Mouse (Mus musculus) 3134 (cell line): ENCODE measurements around the gene Grik2.
"Not testable (repeated sequence)": the region's sequence is repeated elsewhere in the genome, so short reads cannot be mapped to it uniquely, and the experiment has no call there.

Experiments
- DNase-seq: peaks from one replicate; pipeline ENCODE4 v3.0.0-alpha.2; 2011; ENCODE audit warnings: low spot score; ENCODE audit not compliant: insufficient read length; ENCODE audit errors: extremely low read depth

The Grik2 gene

GRCm38 (mm10) chr10:49704446-49704845 lies 84.1 kb downstream of the Grik2 start:
- no peak for DNase-seq

GRCm38 (mm10) chr10:49652320-49652719 lies 136.2 kb downstream of the Grik2 start:
- DNase-seq, result no peak

- DNase-seq, result no peak
Measured at GRCm38 (mm10) chr10:49647116-49647515, 141.4 kb downstream of the Grik2 start.

- DNase-seq, result no peak
Measured at GRCm38 (mm10) chr10:49639901-49640300, 148.7 kb downstream of the Grik2 start.

GRCm38 (mm10) chr10:49623951-49624350 lies 164.6 kb downstream of the Grik2 start:
- no peak for DNase-seq

- no peak for DNase-seq
Measured at GRCm38 (mm10) chr10:49597652-49598051, 190.9 kb downstream of the Grik2 start.

- no peak for DNase-seq
Measured at GRCm38 (mm10) chr10:49573514-49573913, 215.1 kb downstream of the Grik2 start.

- DNase-seq, result no peak
Measured at GRCm38 (mm10) chr10:49559872-49560407, 228.6 kb downstream of the Grik2 start.

GRCm38 (mm10) chr10:49542249-49542648 lies 246.3 kb downstream of the Grik2 start:
- DNase-seq, result no peak

GRCm38 (mm10) chr10:49519752-49520151 lies 268.8 kb downstream of the Grik2 start:
- no peak for DNase-seq

GRCm38 (mm10) chr10:49500628-49501027 lies 287.9 kb downstream of the Grik2 start:
- DNase-seq, result no peak

GRCm38 (mm10) chr10:49497302-49497701 lies 291.3 kb downstream of the Grik2 start:
- DNase-seq, result no peak

GRCm38 (mm10) chr10:49481439-49481838 lies 307.1 kb downstream of the Grik2 start:
- no peak for DNase-seq

- no peak for DNase-seq
Measured at GRCm38 (mm10) chr10:49480085-49480749, 308.3 kb downstream of the Grik2 start.

- no peak for DNase-seq
Measured at GRCm38 (mm10) chr10:49473613-49474012, 315.0 kb downstream of the Grik2 start.

GRCm38 (mm10) chr10:49456791-49457190 lies 331.8 kb downstream of the Grik2 start:
- no peak for DNase-seq

GRCm38 (mm10) chr10:49453535-49453934 lies 335.0 kb downstream of the Grik2 start:
- no peak for DNase-seq

- no peak for DNase-seq
Measured at GRCm38 (mm10) chr10:49441369-49441768, 347.2 kb downstream of the Grik2 start.

- DNase-seq, result no peak
Measured at GRCm38 (mm10) chr10:49437057-49437456, 351.5 kb downstream of the Grik2 start.

- DNase-seq, result no peak
Measured at GRCm38 (mm10) chr10:49436301-49436700, 352.3 kb downstream of the Grik2 start.

- no peak for DNase-seq
Measured at GRCm38 (mm10) chr10:49432825-49433224, 355.7 kb downstream of the Grik2 start.

- DNase-seq, result not testable (repeated sequence)
Measured at GRCm38 (mm10) chr10:49417206-49417605, 371.4 kb downstream of the Grik2 start.

GRCm38 (mm10) chr10:49382996-49383395 lies 405.6 kb downstream of the Grik2 start:
- no peak for DNase-seq
